Mouse (Mus musculus) neutrophil, adult 5-6 weeks (primary cell): ENCODE measurements around the gene Gm13088. TPM values are rescaled to one million over a fixed set of nuclear protein-coding genes. Genes with fewer than 3 reads are reported as not detected.
A peak's percentile ranks its signal among the peaks of the same experiment; 100 is the strongest.
"Not testable (repeated sequence)": the region's sequence is repeated elsewhere in the genome, so short reads cannot be mapped to it uniquely, and the experiment has no call there.

ENCODE experiments used
- ATAC-seq: fragments of 151-379, 151-347 bp; 2 replicates; pipeline ENCODE4 v1.8.0; 2017; ENCODE audit warnings: mild to moderate bottlenecking, moderate TSS enrichment; ENCODE audit not compliant: insufficient number of reproducible peaks, poor library complexity, low FRiP score, severe bottlenecking; ENCODE audit errors: extremely low read depth
- total RNA-seq: library from RNA; stranded (forward); fragments of 200-1000 nt; gene quantifications from 2 replicates; pipeline ENCODE4 v1.2.3, GENCODE M21; 2017

Gm13088 gene
- total RNA-seq: not detected in 2 replicates

DNA sequence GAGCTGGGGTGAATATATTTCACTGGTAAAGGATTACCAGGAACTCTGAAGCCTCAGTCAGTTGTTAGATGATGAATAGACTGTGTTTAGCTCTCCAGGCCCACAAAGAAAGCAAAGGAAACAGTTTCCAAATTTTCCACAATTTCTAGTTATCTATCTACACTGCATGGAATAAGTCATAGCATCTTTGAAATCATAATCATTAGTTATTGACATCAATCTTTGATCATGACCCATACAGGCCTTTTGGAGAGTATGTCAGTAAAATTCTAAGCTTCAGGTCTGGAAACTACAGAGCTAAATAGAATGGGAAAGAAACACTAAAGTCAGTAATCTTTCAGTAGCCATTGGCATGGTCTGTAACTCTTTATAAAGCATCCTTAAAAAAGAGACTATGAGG, at the start of gene Gm13088:
Gene Gm13088 (minus strand): TSS at position 101 of the 400 bp plus-strand sequence.
- ATAC-seq: not testable (repeated sequence)

DNA sequence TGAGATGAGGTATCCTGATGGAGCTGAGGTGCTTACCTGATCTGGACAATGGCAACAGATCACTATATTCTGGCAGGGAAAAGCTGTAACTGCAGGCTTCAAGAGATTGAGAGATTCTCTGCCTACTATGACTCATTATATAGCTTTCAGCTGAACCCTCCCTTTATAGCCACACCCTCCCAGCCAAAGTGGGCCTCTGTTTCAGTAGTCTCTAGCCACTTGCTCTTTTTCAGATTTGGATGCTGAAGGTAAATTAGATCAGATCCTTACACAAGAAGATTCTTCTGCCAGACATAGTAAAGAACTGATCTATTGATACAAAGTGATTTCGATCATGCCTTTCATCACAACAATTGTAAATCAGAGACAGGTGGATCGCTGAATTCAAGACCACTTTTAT, 45.6 kb upstream of the Gm13088 start, which contains the start of gene Gm13089:
Gene Gm13089 (minus strand): TSS at position 101 of the 400 bp plus-strand sequence.
- no peak for ATAC-seq

- not testable (repeated sequence) for ATAC-seq
Observed at GRCm38 (mm10) chr4:143618101-143618500, 38.9 kb downstream of the Gm13088 start.

GRCm38 (mm10) chr4:143614703-143615102, 42.3 kb downstream of the Gm13088 start, which contains the start of gene Gm13083:
Gm13083 (plus strand) TSS chr4:143615003.
- not testable (repeated sequence) for ATAC-seq

GRCm38 (mm10) chr4:143611927-143612326, 45.1 kb downstream of the Gm13088 start:
- 0 out of 2 replicates have a peak, but pooled peaks have one; percentile 23 for ATAC-seq

Other genes with a start within 250 kb of the Gm13088 start
- gene Pramef8, start 244.8 kb downstream of the Gm13088 start, total RNA-seq: 35.0 and 43.8 TPM in 2 replicates
- not detected in 2 replicates for gene Oog4, start 206.9 kb downstream of the Gm13088 start, total RNA-seq
- gene Gm13043, start 145.9 kb downstream of the Gm13088 start, total RNA-seq: not detected in 2 replicates
- not detected in 2 replicates for gene Gm13040, start 121.3 kb downstream of the Gm13088 start, total RNA-seq
- gene BC080695, start 105.5 kb downstream of the Gm13088 start, total RNA-seq: not detected in 2 replicates
- gene Gm13057, start 105.5 kb downstream of the Gm13088 start, total RNA-seq: not detected in 2 replicates
- gene Gm13083, start 42.2 kb downstream of the Gm13088 start, total RNA-seq: 0.25 TPM in 1 of 2 replicates, not detected in the other
- not detected in 2 replicates for gene Gm13089, start 45.5 kb upstream of the Gm13088 start, total RNA-seq
- not detected in 2 replicates for gene Gm13078, start 62.2 kb upstream of the Gm13088 start, total RNA-seq
- gene Gm13023, start 132.1 kb upstream of the Gm13088 start, total RNA-seq: not detected in 2 replicates
- gene Gm13084, start 158.8 kb upstream of the Gm13088 start, total RNA-seq: not detected in 2 replicates
- not detected in 2 replicates for gene Gm13103, start 189.3 kb upstream of the Gm13088 start, total RNA-seq
- gene Pramef6, start 243.1 kb upstream of the Gm13088 start, total RNA-seq: not detected in 2 replicates